Mouse (Mus musculus): ENCODE data around the gene Ess2.
A peak's percentile ranks its signal among the peaks of the same experiment; 100 is the strongest.
"Not testable (repeated sequence)": the region's sequence is repeated elsewhere in the genome, so short reads cannot be mapped to it uniquely, and the experiment has no call there.

Gene Ess2

DNA sequence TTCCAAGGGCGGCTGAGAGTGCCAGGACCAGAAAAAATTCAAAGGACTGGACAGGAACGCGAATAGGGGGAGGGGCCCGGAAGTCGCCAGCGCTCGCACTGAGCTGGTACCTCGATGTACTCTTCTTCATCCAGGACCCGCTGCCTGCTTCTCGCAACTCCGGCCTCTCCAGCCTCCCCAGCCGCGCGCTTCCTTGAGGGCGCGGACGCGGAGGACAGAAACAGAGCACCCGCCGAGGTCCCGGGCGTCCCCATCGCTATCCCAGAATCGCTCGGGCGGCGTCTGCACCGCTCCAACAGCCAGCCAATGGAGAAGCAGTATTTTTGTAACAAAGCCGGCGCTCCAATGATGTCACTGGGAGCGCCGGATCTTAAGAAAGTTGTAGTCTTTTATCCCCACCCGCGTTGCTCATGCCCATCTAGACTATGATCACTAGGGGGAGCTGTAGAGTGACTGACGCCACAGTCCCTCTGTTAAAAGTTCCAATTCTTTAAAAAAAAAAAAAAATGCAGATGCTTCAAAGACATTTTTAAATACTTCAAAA is at the start of gene Ess2:
TSS of gene Ess2 (minus strand) at position 297 of the 544 bp plus-strand sequence.
- DNase-seq (ENCODE audit: low spot score): peak; percentile 57

DNA sequence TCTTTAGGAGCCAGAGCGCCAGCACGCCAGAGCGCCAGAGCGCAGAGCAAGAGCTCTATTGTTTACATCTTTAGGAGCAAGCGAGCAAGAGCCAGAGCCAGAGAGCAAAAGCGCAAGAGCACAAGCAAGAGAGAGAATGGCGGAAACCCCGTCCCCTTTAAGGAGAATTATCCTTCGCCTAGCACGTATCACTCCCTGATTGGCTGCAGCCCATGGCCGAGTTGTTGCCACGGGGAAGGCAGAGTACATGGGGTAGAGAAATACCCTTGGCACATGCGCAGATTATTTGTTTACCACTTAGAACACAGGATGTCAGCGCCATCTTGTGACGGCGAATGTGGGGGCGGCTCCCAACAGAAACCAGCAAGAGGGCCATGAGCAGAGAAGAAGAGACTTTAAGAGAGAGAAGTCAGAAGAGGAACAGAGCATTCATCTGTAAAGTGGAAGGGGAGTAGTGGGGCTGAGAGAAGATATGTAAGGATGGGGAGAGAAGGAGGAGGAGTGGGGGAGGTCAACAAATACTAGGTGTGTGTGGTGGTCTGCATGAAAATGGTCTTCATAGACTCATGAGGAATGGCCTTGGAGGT is 45.0 kb upstream of the Ess2 start:
- not testable (repeated sequence) for DNase-seq (ENCODE audit: low spot score)

DNA sequence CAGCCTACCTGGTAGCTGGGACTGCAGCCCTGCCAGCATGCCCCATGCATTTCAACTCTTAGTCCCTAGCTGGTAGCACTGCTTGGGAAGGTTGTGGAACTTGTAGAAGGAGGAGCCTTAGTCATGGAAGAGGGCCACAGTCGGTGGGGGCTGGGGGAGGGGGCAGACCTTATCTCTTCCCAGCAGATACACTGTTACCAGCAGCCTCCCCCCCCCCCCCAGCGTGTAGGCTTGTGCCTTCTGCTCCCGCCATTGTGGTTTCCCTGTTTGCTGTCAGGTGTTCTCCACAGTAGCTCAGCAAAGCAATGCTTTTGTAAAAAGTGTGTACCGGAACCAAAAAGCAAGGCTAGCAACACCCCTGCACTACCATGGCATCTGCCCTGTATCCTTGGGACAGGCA is 40.5 kb upstream of the Ess2 start:
- no peak for DNase-seq (ENCODE audit: low spot score)

DNA sequence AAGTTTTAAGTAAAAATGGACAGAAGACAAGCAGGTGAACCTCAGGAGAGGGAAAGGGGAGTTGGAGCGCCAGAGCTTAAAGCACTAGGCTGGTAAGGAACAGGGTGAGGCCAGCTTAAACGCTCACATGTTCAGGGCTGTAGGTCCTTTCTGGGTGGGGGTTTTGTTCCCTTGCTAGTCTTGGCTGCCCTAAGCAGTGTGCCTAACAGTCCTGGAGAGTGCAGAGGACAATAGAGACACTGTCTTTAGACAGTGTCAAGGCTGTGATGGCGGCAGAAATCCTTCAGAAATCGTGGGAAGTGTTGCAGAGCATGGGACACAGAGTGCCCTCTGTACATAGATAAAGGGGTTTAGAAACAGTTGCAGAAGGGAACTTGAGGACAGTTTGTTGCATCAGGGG is 38.9 kb upstream of the Ess2 start:
- no peak for DNase-seq (ENCODE audit: low spot score)

DNA sequence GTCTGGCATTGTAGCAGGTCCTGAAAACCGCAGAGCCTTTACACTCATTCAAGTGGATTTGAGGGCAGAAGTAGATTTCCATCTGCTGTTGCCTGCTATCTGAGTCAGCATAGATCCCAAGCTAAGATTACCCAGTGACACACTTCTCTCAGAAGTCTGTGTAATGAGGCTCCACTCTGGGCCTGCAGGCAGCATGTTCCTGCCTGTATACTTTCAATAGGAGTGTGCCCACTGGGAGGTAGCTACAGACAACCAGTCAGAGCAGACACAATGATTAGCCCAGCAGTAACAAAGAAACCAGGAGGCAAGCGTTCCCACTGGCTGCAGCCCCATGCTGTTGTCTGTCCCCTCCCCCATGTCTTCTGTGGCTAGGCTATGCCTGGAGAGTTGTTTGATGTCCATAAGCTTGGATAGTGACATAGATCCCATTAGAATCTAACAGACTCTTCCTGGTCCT is 38.3 kb upstream of the Ess2 start:
- DNase-seq (ENCODE audit: low spot score): no peak

DNA sequence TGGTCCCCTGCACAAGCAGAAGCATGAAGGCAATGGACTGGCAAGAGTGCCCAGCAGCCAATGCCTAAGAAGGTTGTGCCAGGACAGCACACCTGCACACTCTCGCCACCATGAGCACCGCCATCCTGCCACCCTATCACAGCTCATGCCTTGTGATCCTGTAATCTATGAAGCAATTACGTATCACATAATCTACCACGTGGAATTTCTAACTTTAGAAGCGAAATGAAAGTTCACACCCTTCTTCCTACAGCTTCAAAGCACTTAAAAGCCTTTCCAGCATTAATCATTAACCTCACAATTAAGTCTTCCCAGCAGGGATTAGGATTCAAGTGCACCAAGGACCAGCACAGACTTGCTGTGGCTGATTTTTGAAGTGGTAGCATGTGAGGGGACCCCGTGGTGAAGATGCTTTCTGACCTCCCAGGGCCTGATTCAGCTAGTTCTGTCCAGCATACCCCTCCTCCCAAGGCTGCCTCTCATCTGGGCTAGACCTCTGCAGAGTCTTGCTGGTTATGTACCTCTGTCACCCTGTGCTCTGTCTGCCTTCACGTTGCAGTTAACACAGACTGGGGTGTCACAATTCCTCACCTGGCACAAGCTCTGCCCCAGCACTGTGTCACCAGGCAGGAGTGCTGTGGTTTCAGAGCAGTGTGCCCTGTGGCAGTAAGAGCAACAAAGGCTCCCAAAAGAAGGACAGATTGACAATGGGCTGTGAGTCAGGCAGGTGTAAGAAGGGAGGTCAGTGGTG is 34.1 kb upstream of the Ess2 start:
- DNase-seq (ENCODE audit: low spot score): no peak

DNA sequence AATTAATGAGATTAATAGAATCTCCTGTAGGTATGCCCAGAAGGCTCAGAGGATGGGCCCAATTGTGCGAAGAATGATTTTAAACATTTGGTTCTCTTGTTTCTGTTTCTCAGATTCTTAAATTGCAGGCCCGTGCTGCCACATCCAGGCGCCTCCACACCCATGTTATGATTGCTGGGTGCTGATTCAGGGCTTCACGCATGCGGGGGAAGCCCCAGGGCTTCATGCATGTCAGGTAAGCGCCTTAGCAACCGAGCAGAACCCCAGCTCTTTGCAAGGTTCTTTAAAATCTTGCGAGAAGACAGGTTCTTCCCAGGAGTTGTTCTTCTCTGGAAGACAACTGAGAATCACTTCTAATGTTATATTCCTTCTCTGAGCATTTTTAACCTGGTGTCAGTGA is 32.3 kb upstream of the Ess2 start:
- DNase-seq (ENCODE audit: low spot score): no peak

DNA sequence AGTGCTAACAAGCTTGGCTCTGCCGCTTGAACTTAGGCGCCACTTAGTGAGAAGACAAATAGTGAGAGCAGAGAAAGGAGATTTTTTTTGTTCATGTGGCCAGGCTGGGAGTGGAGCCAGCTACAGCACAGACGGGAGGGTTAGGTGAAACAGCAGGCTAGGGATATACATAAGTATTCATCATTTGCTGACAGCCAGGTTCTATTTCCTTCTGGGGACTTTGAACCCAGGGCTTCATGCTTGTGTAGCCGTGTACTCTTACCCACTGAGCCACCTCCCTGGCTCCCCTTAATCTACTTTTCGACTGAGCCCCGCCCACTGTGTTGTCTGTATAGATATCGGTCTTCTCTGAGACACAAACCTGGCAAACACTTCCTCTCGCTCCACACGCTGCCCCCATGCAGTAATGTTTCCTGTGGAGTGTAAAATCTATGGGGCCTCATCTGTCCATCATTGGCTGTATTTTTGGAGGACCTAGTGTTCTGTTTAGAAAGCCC is 28.2 kb upstream of the Ess2 start:
- DNase-seq (ENCODE audit: low spot score): no peak

DNA sequence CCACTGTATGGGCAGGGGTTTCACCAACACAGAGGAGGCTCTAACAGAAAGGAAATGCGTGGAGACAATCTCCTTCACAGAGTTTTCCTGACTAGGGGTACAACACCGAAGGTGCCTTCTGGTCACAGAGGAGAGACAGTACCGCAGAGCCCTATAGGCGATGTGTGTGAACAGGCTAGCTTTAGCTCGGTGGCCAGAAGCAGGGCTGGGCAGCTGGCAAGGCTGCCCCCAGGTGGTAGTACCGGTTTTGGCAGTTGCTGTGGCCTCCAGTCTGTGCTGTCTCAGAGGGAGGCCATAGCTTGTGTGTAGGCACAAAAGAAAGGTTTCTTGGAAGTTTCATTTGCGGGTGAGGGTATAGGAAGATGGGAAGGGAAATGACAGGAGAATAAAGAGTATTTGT is 27.7 kb upstream of the Ess2 start:
- no peak for DNase-seq (ENCODE audit: low spot score)

DNA sequence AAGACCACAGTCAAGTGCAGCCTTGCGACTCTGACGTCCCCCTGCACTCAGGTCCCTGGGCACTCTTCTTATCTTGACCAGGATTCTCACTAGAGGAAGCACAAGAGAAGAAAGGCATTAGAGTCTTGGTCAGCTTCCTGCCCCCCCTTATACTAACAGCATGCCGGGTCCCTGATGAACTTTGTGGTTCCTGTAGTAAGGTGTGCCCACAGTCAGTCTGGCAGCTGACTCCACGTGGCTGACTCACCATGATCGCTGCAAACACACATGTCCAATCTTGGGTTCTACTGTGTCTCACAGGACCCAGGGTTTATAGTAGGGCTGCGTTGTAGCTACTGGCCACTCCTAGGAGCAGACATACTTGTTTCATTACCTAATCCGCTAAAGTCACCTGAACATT is 27.0 kb upstream of the Ess2 start:
- DNase-seq (ENCODE audit: low spot score): no peak

DNA sequence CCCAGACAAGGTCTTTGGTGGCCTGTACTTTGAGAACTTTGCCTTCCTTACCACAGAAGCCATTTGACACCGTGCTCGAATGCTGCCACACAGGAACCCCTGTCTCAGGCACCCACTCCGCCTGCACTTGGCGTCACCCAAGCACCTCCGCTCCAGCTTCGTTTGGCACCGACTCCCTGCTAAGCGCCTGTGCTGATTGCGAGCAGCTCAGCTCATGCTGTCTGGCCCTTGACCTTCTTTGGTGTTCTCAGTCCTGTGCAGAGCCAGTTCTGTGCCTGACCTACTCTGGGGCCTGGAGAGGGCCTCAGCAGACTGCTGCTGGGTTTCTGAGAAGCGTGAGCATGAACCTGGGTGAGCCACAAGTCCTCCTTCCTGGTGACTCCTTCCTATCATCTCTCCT is 25.6 kb upstream of the Ess2 start:
- no peak for DNase-seq (ENCODE audit: low spot score)

DNA sequence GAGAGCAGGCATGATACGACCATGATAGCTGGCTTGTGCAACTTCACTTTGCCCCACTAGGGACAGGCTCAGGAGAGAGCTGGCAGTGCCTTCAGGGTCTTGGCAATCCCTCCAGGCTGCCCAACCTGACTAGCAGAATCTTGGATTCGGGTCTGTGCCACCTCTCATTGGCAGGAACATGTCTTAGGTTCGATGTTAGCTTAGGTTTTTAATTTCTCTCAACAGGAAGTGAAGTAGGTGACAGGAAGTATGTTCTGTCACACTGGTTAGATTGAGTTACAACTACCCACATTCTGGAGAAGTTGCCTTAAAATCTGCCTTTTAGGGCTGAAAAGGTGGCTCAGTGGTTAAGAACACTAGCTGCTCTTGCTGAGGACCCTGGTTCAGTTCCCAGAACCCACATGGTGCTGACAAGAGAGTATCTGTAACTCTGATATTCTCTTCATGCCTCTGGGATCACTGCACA is 23.3 kb upstream of the Ess2 start:
- no peak for DNase-seq (ENCODE audit: low spot score)

DNA sequence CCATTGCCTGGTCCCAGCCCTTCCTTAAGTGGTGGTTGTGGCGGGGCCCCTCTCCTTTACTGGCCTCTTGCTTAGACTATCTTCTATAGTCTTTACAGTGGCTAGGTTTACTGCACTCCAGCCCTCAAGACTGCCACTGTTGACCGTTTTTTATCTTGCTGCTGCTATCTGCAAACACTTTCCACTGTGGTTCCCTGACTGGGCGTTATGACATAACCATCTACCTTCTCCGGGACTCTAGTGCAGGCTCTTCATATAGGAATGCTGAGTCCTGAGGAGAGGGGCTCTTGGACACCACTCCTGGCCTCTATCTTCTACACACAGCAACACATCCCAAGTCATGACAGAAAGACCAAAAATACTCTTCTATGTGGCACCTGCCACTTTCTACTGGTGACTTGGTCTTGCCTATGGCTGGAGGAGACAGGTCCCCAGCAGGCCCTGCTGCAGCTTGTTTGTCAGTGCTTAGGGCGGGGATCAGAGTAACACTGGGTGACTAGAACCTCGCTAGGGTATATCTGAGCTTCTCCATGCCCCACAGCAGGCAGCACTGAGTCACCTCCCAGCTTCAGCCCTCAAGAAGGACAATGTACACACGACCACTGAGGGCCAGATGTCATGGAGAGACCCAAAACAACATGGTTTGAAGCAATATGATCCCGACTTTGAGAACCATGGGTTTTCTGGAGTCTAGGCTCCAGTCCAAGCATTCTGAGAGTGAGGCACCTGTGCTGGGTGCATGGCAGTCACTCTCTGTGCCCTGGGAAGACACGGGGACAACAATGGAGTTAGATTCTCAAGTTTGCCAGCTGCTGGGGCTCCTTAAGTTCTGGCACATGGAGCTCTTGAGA is 22.7 kb upstream of the Ess2 start:
- no peak for DNase-seq (ENCODE audit: low spot score)

DNA sequence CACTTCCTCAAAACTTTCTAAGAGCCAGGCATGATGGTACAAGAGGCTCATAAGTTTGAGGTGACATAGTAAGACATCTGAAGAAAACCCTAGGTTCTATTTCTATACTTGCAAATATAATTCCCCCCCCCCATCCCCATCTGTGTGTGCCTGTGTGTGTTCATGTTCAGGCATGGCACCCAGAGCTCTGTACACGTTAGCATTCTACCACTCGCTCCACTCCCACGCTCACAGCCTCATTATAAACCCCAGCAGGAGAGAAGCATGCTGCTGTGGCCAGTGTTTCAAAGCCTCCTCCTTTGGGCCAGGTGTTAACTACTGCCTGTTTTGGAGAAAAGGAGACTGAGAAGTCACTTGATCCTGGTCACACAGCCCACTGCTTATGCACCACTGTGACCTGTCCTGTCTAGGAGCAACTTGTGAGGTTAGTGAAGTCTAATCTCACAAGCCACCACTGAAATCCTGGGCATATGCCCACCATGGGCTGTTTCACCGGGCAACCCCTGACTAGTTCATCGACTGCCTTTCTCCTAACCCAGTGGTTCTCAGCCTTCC is 20.8 kb upstream of the Ess2 start:
- no peak for DNase-seq (ENCODE audit: low spot score)

DNA sequence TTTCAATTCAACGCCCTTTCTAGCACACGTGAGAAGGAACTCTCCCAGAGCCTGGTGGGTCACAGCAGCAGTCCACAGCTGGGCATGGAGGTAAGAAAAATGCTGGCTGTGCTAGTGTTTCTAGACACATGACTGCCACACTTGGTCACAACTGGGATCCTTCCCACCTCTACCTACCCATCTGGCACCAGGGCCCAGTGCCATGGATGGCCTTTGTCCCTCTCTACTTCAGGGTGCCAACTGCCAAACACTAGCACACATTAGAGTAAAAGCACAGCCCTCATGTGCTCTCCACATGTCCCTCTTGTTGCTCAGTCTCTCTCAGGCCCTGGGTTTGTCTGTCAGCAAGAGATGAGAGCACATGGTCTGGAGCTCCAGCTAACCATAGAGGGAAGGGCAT is 18.5 kb upstream of the Ess2 start:
- no peak for DNase-seq (ENCODE audit: low spot score)

DNA sequence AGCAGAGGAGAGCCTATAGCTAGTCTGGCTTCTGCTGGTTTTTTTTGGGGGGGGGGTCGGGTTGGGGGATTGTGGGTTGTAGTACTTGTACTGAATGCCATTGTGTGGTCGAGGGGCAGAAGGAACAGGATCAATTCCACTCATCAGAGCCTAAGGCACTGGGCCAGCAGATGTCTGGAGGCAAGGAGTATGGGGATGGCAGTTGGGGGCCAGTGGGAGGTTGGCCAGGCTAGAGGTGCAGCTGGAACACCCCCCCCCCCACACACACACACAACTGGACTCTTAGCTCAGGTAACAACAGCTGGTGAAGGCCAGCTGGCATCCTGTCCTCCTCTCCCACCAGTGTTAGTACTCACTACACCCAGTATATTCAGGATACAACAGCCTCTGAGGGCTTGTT is 18.1 kb upstream of the Ess2 start:
- DNase-seq (ENCODE audit: low spot score): no peak

DNA sequence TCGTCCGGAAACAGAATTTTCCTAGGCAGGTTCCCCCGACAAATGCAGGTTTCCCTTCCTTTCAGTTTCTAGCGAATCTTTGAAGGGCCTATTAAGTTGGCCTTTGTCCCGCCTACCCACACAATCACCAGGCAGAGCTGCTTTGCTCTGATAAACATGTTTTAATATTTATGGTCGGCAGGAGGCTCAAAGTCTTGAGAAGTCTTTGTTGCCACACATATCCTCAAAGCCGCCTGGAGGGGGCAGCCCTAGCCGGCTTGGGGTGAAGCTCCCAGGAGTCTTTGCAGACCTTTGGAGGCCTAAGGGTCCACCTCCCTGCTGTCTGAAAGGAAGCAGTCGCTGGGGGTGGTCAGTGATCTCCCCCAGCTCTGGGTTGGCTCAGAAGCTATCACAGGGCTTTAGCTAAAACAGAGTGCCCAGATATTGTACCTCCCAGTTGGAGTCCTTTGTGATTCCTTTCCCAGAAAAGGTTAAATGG is 17.5 kb upstream of the Ess2 start:
- no peak for DNase-seq (ENCODE audit: low spot score)

DNA sequence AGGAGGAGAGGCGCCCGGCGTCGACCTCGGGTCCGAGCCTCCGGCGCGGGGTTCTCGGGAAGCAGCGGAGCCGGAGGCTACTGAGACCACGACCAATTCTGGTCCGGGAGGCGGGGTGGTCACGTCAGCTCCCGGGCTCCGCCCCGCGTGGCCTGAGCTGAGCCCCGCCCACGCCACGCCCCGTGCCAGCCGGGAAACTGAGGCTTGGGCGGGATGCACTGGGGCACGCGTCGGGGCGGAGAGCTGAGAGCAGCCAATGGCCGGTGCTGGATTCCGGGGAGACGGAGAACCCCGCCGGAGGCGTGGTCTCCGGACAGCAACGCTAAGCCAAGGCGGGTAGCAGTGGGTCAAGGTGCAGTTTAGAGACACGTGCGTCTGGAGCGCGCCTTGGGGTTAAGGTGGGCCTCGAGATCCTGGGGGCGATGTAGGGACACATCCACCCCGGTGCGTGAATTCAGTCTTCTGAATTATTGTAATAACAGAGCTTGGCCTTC is 17.0 kb upstream of the Ess2 start, which contains the start of gene Slc25a1:
TSS of gene Slc25a1 (minus strand) at position 133 of the 494 bp plus-strand sequence.
- DNase-seq (ENCODE audit: low spot score): peak; percentile 42

DNA sequence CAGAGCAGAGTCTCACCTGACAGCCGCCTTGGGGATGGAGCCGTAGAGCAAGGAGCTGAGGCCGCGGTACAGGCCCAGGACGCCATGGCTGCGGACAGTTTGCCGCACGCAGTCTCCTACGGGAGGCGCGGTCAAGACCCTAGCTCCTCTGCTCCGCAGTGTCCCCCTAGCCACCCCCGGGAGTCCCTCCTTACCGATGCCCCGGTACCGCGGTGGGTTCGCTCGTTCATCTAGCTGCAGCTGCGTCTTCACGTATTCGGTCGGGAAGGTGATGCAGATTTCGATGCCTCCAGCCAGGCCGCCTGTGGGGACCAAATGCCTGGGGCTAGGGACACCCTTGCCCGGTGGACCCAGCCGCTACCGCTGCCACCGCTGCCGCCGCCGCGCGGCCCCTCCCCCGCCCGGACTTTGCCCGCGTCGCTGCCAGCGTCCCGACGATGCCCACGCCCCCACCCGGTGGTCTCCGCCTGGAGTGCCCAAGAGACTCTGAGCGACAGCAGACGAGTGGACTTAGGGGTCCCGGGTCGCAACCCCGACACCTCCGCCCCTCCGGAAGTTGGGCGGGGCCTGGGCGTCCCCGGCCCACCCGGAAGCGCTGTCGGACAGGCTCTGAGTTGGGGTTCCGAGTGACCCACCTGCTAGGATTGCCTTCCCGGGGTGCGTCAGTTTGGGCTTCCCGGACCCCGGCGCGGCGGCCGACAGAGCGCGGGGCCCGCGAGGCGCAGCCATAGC is 16.4 kb upstream of the Ess2 start:
- DNase-seq (ENCODE audit: low spot score): no peak

DNA sequence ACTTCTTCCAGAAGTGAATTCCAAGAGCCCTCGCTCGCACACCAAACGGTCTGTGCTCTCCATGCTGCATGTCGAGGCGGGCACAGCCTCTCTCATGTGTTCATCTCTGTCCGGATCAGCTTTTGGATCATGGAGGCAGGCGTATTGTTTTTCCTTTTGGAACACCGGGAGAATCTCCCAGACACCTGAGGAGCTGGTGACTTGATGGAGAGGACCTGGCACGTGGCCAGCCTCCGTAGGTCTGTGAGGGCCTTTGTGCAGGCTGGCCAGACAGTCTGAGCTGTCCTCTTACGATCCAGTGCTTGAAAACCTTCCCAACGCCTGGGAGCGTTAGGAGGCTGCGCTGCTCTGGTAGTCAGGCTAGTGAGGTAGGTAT is 11.0 kb upstream of the Ess2 start:
- no peak for DNase-seq (ENCODE audit: low spot score)
